Mouse (Mus musculus) C2C12 (cell line): ENCODE measurements around the gene Rabgap1. TPM values are rescaled to one million over a fixed set of nuclear protein-coding genes. Genes with fewer than 3 reads are reported as not detected.

ENCODE experiments used
- H3K27me3 ChIP-seq: one replicate; pipeline ENCODE4 v1.6.1; 2011; ENCODE audit not compliant: control insufficient read depth, insufficient read depth, insufficient read length
- H3K36me3 ChIP-seq: one replicate; pipeline ENCODE4 v1.6.1; 2011; ENCODE audit not compliant: control insufficient read depth, insufficient read depth
- H3K4me3 ChIP-seq: one replicate; pipeline ENCODE4 v1.5.1; 2011; ENCODE audit warnings: mild to moderate bottlenecking, control low read depth; ENCODE audit not compliant: poor library complexity, insufficient read depth, severe bottlenecking
- H3K79me2 ChIP-seq: one replicate; pipeline ENCODE4 v1.6.1; 2011; ENCODE audit not compliant: control insufficient read depth, insufficient read depth
- H3K79me3 ChIP-seq: one replicate; pipeline ENCODE4 v1.6.1; 2011; ENCODE audit warnings: low read depth, control low read depth
- H3ac ChIP-seq: one replicate; pipeline ENCODE3; 2011; ENCODE audit warnings: low read depth; ENCODE audit not compliant: control insufficient read depth, insufficient read length
- CEBPB ChIP-seq: IDR thresholded peaks from one replicate; pipeline ENCODE4 v1.6.1; 2011; ENCODE audit warnings: low read depth, mild to moderate bottlenecking, control low read depth, moderate library complexity
- CTCF ChIP-seq: IDR thresholded peaks from one replicate; pipeline ENCODE4 v1.5.1; 2011; ENCODE audit not compliant: control insufficient read depth, insufficient read depth, insufficient read length
- FOSL1 ChIP-seq: IDR thresholded peaks from one replicate; pipeline ENCODE4 v1.8.0; 2011; ENCODE audit warnings: mild to moderate bottlenecking, low read length; ENCODE audit not compliant: poor library complexity, insufficient read depth, severe bottlenecking
- MAX ChIP-seq: IDR thresholded peaks from one replicate; pipeline ENCODE4 v1.6.1; 2011; ENCODE audit warnings: mild to moderate bottlenecking, control low read depth
- MYOD1 ChIP-seq: IDR thresholded peaks from one replicate; pipeline ENCODE4 v1.6.1; 2011; ENCODE audit warnings: low read depth; ENCODE audit not compliant: control insufficient read depth, insufficient read length
- MYOG ChIP-seq: IDR thresholded peaks from one replicate; pipeline ENCODE4 v1.6.1; 2011; ENCODE audit not compliant: control insufficient read depth, insufficient read length; ENCODE audit errors: extremely low read depth
- USF1 ChIP-seq: IDR thresholded peaks from one replicate; pipeline ENCODE4 v1.6.1; 2011; ENCODE audit warnings: low read depth, mild to moderate bottlenecking, control low read depth, moderate library complexity
- polyA plus RNA-seq: library from polyadenylated mRNA; unstranded; fragments of >200 nt; fragmentation: generic; extraction: Trizol; gene quantifications from one replicate; pipeline ENCODE4 v1.2.1, GENCODE M21; 2012; ENCODE audit warnings: missing spikeins

Rabgap1 gene
- polyA plus RNA-seq, 1 experiment = 9.5 TPM

DNA sequence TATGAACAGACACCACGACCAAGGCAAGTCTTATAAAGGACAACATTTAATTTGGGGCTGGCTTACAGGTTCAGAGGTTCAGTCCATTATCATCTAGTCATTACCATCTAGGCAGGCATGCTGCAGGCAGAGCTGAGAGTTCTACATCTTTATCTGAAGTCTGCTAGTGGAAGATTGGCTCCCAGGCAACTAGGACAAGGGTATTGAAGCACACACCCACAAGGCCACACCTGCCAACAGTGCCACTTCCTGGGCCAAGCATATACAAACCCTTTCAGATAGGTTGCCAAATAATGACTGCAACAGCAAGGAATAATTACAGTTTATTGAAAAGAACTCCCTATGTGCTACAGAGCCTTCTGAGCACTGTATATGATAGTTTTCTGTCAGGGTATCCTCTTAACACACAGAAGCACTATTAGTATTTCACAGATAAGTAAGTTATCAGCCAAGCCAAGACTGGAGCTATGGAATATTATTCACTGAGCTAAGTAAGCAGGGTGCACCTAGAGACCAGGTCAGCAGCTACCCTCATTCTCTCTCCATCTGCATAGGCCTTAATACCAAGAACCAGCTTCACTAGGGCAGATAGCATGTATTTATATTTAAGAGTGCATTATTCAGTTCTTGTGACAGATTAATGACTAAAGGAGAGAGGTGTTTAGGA is 106.4 kb downstream of the Rabgap1 start:
- H3K4me3 ChIP-seq = no peak overlapping the region
- no peaks in the 10 kb centered on the region for H3K27me3 ChIP-seq
- no peaks in the 10 kb centered on the region for H3K79me2 ChIP-seq
- TF ChIP-seq USF1 = no peak
- TF ChIP-seq CTCF = no peak
- H3K79me3 ChIP-seq = no peaks in the 10 kb centered on the region
- H3K36me3 ChIP-seq = peaks cover 82% of the 10 kb centered on the region
- no peak overlapping the region for H3ac ChIP-seq

- no peak overlapping the region for H3K4me3 ChIP-seq
- no peak overlapping the region for H3ac ChIP-seq
- peaks cover 85% of the 10 kb centered on the region for H3K36me3 ChIP-seq
- TF ChIP-seq MYOG (no peak), FOSL1 (no peak), CTCF (no peak), MYOD1 (no peak), MAX (no peak), USF1 (no peak), CEBPB (no peak)
- H3K79me2 ChIP-seq = no peaks in the 10 kb centered on the region
- H3K79me3 ChIP-seq = no peaks in the 10 kb centered on the region
- H3K27me3 ChIP-seq = no peaks in the 10 kb centered on the region
Observed at GRCm38 (mm10) chr2:37556366-37556765, 113.3 kb downstream of the Rabgap1 start.

DNA sequence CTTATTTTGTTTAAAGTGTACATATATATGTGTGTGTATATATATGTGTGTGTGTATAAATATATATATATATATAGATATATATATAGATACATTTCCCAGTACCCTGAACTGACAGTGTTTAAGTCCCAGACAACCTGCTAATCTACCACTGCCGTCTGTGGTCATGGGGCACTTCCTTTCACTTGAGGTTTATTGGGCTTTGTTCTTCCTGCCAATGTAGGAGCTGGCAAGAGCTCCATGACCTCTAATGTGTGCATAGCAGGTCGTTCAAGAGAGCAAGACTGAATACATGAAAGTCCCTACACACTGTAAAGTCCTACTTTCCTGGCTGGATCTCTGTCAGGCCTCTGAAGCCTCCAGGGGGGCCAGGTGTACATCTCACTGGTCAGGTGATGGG is 122.5 kb downstream of the Rabgap1 start:
- no peak for TF ChIP-seq FOSL1
- no peak for TF ChIP-seq MYOG
- no peak for TF ChIP-seq MAX

GRCm38 (mm10) chr2:37566035-37566434 is 123.0 kb downstream of the Rabgap1 start:
- H3K36me3 ChIP-seq = peaks cover 71% of the 10 kb centered on the region
- H3K79me3 ChIP-seq = no peaks in the 10 kb centered on the region
- TF ChIP-seq CEBPB = no peak

More for the DNA sequence above, 122.5 kb downstream of the Rabgap1 start:
- H3ac ChIP-seq = no peak overlapping the region
- no peaks in the 10 kb centered on the region for H3K27me3 ChIP-seq
- H3K4me3 ChIP-seq = no peak overlapping the region
- H3K36me3 ChIP-seq = peaks cover 76% of the 10 kb centered on the region
- no peaks in the 10 kb centered on the region for H3K79me2 ChIP-seq
- no peaks in the 10 kb centered on the region for H3K79me3 ChIP-seq

DNA sequence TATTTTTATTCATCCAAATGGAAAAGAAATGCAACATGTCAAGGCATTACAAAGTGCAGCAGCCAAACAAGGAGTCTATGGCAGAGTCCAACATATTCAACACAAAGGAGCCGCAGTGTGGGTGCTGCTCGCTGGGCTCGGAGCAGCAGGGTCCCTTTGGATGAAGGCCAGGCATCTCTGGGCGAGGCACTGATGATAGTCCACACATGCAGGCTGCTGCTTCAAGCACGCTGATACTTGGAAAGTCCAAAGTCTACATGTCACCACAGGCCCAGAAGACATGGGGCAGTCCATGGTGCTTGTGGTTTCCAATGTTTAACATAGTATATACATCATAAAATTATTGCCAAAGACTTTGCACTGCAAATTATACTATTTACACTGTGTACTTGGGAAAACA is 126.8 kb downstream of the Rabgap1 start:
- H3K79me2 ChIP-seq = no peaks in the 10 kb centered on the region
- peaks cover 33% of the 10 kb centered on the region for H3K36me3 ChIP-seq
- no peaks in the 10 kb centered on the region for H3K79me3 ChIP-seq
- no peak for TF ChIP-seq MYOG
- no peak for TF ChIP-seq CEBPB
- TF ChIP-seq CTCF = no peak
- TF ChIP-seq USF1 = no peak
- H3ac ChIP-seq = no peak overlapping the region
- H3K27me3 ChIP-seq = no peaks in the 10 kb centered on the region
- H3K4me3 ChIP-seq = no peak overlapping the region

More at GRCm38 (mm10) chr2:37566035-37566434, 123.0 kb downstream of the Rabgap1 start:
- Histone ChIP-seq H3K27me3 (no peaks in the 10 kb centered on the region), H3ac (no peak overlapping the region), H3K79me2 (no peaks in the 10 kb centered on the region), H3K4me3 (no peak overlapping the region)

- no peak overlapping the region for H3ac ChIP-seq
- TF ChIP-seq FOSL1 (no peak), MAX (no peak), CEBPB (no peak), MYOD1 (no peak), USF1 (no peak)
- peaks cover 25% of the 10 kb centered on the region for H3K36me3 ChIP-seq
- no peaks in the 10 kb centered on the region for H3K27me3 ChIP-seq
- no peak overlapping the region for H3K4me3 ChIP-seq
- H3K79me2 ChIP-seq = no peaks in the 10 kb centered on the region
- H3K79me3 ChIP-seq = no peaks in the 10 kb centered on the region
Observed at GRCm38 (mm10) chr2:37570703-37571102, 127.6 kb downstream of the Rabgap1 start.
